Mouse (Mus musculus) skeletal muscle tissue, adult 2 months (tissue): Measurements from ENCODE around the gene Fam161a.

Source experiments
- DNase-seq: peaks from one replicate; pipeline ENCODE4 v3.0.0-alpha.2; 2012; ENCODE audit warnings: low read depth, low spot score

The Fam161a gene

DNA sequence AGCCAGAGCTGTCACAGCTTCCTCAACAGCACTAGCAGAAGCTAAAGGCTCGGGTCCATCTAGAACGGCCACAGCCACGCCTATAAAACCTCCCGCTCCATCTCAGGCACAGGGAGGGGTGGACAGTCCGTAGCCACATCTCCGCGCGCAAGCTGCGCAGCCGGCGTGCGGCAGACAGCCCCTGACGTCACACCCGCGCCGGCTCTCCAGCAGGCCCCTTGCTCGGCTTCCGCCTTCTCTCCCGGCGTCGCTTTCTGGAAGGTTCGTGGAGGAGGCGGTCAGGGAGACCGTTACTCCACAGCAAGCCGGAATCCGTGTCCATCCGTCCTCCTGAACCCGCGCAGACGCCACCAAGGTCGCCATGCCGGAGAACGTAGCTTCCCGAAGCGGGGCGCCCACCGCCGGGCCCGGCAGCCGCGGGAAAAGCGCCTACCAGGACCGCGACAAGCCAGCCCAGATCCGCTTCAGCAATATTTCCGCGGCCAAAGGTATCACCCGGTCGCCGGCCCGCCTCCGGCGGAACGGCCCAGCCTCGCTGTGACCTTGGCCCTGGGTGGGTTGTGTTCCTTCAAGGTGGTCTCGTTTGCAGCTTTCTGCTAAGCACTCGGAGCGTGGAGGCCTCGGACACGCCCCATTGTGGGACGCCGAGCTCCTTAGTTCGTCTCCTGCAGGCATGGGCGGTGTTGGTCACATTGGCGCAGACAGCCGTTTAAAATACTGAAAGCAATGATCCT lies 16.8 kb upstream of the Fam161a start, which contains the start of gene Cct4:
Cct4 (plus strand) TSS at position 127 of the 734 bp plus-strand sequence.
- peak; percentile 92 for DNase-seq

DNA sequence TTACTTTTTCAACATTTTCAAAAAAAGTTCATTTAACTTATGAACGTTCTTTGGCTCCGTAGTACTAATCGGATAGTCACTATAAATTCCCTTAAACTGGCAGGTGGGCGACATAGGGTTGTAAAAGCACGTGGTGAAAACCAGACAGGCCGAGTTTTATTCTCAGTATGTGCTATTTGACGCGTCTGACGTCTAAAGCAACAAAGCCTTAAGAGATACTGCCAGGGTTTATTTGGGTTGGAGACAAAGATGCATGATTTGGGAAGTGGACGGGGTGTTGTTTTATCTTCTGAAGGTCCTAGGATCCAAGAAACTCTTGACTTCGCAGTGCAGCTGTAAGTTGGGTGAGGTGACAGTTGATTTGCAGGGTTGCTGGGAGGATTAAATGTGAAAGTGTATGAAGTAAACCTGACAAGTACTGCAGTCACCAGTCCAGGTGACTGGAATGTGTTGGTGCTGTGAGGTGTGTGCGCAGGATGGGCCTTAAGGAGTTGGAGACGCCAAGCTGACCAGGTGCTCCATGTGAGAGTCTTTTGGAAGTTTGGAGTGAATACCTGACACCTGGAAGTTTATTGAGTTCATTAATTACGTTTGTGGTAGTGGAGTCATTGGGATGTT lies 16.0 kb upstream of the Fam161a start:
- DNase-seq = no peak

- DNase-seq = no peak
Measured at GRCm38 (mm10) chr11:22994271-22994670, 13.1 kb upstream of the Fam161a start.

DNA sequence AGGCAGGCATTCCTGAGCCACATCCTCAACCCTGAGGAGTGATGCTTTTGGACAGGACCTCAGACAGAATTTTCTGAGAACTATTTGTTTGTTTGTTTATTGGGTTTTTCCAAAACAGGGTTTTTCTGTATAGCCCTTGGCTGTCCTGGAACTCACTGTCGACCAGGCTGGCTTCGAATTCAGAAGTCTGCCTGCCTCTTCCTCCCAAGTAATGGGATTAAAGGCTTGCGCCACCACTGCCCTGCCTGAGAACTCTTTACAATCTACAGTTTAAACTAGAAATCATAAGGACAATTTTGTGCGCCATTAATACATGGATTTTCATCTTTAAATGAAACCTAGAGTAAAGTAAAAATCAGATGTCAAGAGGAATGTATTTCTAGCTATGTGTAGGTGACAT lies 11.9 kb upstream of the Fam161a start:
- DNase-seq = no peak

DNA sequence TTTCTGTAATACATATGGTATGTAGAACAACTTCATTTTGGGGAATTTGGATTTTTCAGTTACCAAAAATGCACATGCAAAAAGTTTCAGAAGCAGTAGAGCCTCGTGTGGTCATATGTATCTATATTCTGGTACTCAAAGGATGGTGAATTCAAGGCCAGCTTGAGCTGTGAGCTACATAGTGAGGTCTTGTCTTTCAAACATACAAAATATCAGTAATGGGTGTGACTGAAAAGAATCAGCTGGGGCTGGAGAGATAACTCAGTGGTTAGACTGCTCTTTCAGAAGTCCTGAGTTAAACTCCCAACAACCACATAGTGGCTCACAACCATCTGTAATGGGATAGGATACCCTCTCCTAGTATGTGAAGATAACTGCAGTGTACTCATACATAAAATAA lies 9.0 kb upstream of the Fam161a start:
- no peak for DNase-seq

DNA sequence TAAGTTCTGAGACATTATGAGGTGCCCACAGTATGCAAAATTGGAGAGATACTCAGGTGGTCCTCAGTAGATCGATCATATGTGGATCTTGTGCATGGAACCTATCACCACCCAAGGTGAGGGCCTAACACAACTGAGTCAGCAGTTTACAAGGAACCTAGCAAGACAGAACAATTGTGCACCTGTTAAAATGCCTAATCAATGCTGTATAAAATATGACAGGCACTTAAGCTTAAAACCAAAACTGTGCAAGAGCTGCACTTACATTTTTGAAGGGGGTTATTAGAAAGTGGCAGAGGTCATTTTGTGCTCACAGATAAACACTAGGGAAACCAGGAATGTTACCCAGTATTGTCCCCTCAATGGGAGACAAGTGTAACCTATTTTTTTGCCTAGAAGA lies 2.1 kb upstream of the Fam161a start:
- DNase-seq = no peak

GRCm38 (mm10) chr11:23007166-23007480 lies 208 bp upstream of the Fam161a start:
- DNase-seq = no peak

GRCm38 (mm10) chr11:23008181-23008823 lies 971 bp downstream of the Fam161a start:
- DNase-seq = peak; percentile 72

DNA sequence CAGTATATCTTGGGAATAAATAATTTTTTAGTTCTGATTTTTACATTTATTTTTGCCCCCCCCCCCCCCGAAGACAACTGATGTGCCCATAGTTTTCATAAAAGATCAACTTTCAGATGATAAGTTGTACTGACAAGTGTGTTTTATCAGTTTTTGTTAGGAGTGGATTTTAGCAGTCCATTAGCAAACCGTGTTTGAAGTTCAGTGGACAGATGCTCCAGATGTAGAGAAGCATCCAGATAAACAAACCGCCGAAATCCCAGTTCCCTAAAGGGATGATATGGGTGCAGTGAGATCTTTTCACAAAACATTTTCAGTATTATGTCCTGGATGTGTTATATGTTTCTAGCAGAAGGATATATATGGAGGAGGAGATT lies 1.5 kb downstream of the Fam161a start:
- DNase-seq = no peak

- no peak for DNase-seq
Measured at GRCm38 (mm10) chr11:23013096-23013495, 5.8 kb downstream of the Fam161a start.

DNA sequence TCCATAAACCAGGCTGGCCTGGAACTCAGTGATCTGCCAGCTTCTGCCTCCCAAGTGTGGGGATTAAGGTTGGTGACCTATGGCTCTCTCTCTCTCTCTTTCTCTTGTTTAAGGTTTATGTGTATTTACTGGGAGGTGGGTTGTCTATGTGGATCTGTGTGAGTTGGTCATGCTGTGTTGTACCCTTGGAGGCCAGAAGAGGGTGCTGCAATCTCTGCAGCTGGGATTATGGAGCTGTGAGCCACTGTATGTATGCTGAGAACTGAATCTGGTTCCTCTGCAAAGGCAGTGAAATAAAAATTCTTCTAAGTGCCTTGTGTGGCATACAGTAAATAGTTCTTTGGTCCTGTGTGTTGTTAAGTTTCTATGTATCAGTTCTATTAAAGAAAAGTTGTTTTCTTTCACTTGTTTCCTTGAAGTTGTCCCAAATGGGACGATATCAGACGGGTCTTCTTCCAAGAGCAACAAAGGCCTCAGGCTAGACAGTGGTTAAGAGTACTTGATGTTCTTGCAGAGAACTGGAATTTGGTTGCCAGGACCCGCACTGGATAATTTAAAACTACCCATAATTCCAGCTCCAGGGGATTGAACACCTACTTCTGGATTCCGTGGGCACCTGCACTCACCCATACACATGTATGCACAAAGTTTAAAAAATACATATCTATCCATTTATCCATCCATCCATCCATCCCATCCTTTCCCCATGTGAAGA lies 6.4 kb downstream of the Fam161a start:
- DNase-seq = no peak

GRCm38 (mm10) chr11:23014996-23015395 lies 7.7 kb downstream of the Fam161a start:
- no peak for DNase-seq

DNA sequence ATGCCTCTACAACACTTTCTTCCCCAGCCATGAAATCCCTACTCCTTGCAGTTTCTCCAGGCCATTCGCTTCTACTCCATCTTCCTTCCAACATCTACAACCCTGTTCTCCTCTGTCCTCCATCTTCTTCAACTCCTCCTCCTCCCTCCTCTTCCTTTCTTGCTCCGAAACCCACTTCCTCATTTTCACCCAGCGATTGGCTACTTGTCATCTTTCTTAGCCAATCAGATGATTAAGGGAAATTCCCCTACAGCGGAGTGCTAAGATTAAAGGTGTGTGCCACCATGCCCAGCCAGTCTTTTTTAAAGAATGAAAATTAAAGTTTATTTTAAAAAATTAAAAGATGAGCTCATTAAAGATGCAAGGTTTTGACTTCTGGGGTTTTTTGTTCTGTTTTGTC lies 10.6 kb downstream of the Fam161a start:
- DNase-seq = no peak

- DNase-seq = peak; percentile 7
Measured at GRCm38 (mm10) chr11:23020116-23020770, 12.9 kb downstream of the Fam161a start.

GRCm38 (mm10) chr11:23020841-23021240 lies 13.5 kb downstream of the Fam161a start:
- no peak for DNase-seq

GRCm38 (mm10) chr11:23023155-23023554 lies 15.8 kb downstream of the Fam161a start:
- DNase-seq = no peak

DNA sequence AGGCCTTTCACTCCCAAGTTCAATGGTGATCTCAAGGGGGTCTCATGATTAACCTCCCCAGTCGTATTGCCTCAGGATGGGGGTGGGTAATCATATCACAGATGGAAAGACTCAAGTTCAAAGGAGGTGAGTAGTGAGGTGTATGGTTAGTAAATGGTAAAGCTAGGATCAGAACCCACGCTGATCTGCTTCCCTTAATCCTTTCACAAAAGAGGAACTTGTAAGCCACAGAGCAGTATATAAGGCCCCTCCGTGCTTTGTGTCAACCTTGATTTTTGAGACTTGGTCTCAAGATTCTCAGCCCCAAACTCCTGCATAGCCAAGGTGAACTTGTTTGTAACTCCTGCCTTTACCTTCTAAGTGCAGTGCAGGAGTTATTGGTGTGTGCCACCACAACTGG lies 16.8 kb downstream of the Fam161a start:
- no peak for DNase-seq

GRCm38 (mm10) chr11:23028957-23029356 lies 21.6 kb downstream of the Fam161a start:
- DNase-seq = no peak

- DNase-seq = no peak
Measured at GRCm38 (mm10) chr11:23029399-23029798, 22.1 kb downstream of the Fam161a start.

- DNase-seq = no peak
Measured at GRCm38 (mm10) chr11:23047252-23047651, 39.9 kb downstream of the Fam161a start.

- no peak for DNase-seq
Measured at GRCm38 (mm10) chr11:23047663-23048582, 40.6 kb downstream of the Fam161a start.
